Mouse (Mus musculus): ENCODE measurements at regions not wholly inside any gene's neighbourhood (a gene's known extent, or its start where the extent isn't known, plus 50 kb on each side); places are given as distances from the start of the nearest gene placed in this dataset.

DNA sequence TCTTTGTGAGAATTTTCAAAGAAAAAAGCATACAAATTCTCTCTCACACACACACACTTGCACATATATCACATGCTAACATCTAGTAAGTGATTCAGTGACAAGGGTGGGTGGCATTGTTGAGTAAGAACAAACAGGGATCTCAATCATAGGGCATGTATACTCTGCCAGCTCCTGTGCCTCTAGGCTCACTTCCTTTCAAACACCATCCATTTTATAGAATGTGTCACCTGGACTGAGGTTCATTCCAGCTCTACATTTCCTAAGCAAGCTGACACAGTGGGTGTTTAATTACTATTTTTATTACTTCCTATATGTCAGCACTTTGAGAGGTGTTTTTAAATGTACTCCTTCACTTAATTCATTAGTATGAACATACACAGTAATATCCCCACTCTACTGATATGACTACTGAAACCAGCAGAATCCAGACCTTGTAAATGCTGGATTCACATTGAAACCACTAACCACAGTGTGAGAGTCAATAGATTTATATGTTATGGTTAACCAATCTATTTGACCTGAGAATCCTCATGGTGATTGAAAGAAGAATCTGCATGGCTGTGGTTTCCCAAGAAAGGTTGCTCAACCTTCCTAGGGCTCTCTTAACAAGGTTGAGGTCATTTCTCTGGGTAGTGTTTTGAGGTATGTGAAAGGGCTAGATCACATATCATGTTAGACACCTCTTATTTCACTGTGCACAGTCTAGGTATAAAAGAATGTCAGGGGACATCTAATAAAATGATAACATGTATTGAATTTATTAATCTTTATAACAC lies 480.5 kb upstream of the Tnp1 start:
- no peak for TF ChIP-seq NELFE (IDR thresholded peaks at IDR 0.05; ENCODE audit: low read depth, low read length)
- TF ChIP-seq E2F4 (IDR thresholded peaks at IDR 0.05; ENCODE audit: borderline replicate concordance, low read depth, low read length), result no peak
- no peak for TF ChIP-seq MAZ (IDR thresholded peaks at IDR 0.05; ENCODE audit: low read depth, low read length)
- no peak for TF ChIP-seq RCOR1 (IDR thresholded peaks at IDR 0.05; ENCODE audit: low read depth, low read length)
- no peak for TF ChIP-seq GATA1 (IDR thresholded peaks at IDR 0.05; ENCODE audit: low read depth, low read length)
- no peak for TF ChIP-seq CHD2 (IDR thresholded peaks at IDR 0.05; ENCODE audit: low read length)
- no peak for TF ChIP-seq TAL1 (IDR thresholded peaks at IDR 0.05; ENCODE audit: low read length)
- TF ChIP-seq ETS1 (IDR thresholded peaks at IDR 0.05; ENCODE audit: low read depth, low read length), result no peak
- no peak for TF ChIP-seq HCFC1 (IDR thresholded peaks at IDR 0.05; ENCODE audit: low read depth, low read length)
- no peak for TF ChIP-seq ZNF384 (IDR thresholded peaks at IDR 0.05; ENCODE audit: low read depth, low read length)
- no peak for TF ChIP-seq TCF12 (IDR thresholded peaks at IDR 0.05; ENCODE audit: low read depth, low read length)
- TF ChIP-seq ZMIZ1 (IDR thresholded peaks at IDR 0.05; ENCODE audit: low read depth, low read length), result no peak
- TF ChIP-seq MYC (IDR thresholded peaks at IDR 0.05; ENCODE audit: low read depth, low read length), result no peak
- Histone ChIP-seq H3K9me3 (replicated peaks; ENCODE audit: insufficient read depth, low read length) (no peaks in the 10 kb centered on the region), H3K9ac (ENCODE audit: control insufficient read depth, low read depth, low read length, poor library complexity, severe bottlenecking) (no peak overlapping the region), H3K79me2 (ENCODE audit: control insufficient read depth, insufficient read depth, low read length, poor library complexity) (no peaks in the 10 kb centered on the region), H3K4me3 (ENCODE audit: control insufficient read depth in 1 of 2, insufficient read depth in 1 of 2, low read depth in 2 of 2, low read length in 2 of 2) (no peak overlapping the region), H3K27ac (ENCODE audit: control insufficient read depth, low read depth, low read length) (no peak overlapping the region), H3K4me1 (ENCODE audit: control insufficient read depth in 1 of 2, insufficient read depth in 2 of 2, low read length in 2 of 2) (no peaks in the 10 kb centered on the region), H3K36me3 (ENCODE audit: control insufficient read depth in 1 of 2, insufficient read depth in 2 of 2, low read length in 2 of 2) (no peaks in the 10 kb centered on the region), H3K27me3 (ENCODE audit: control insufficient read depth in 1 of 2, insufficient read depth in 2 of 2, low read length in 2 of 2) (no peaks in the 10 kb centered on the region)
- DNase-seq (ENCODE audit: low read depth, low spot score), result no peak

DNA sequence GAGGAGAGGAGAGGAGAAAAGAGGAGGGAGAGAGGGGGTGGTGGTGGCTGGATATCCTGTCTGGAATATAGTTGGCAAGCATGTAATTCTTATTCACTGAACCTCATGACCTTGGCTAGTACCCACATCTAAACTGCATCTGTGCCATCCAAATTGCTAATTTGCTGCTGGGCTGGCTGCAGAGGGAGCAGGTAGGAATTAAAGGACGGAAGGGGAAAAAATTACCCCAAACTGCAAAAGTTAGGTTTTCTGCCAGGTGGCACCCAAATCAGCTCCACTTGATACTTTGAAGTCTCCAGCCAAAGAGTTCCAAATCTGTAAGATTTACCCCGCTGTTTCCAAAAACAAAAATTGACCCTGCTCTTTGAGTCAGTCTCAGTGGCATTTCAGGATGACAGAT lies 466.2 kb upstream of the Tnp1 start:
- Histone ChIP-seq H3K9ac (ENCODE audit: control insufficient read depth, low read depth, low read length, poor library complexity, severe bottlenecking) (no peak overlapping the region), H3K36me3 (ENCODE audit: control insufficient read depth in 1 of 2, insufficient read depth in 2 of 2, low read length in 2 of 2) (no peaks in the 10 kb centered on the region), H3K4me1 (ENCODE audit: control insufficient read depth in 1 of 2, insufficient read depth in 2 of 2, low read length in 2 of 2) (no peaks in the 10 kb centered on the region), H3K27me3 (ENCODE audit: control insufficient read depth in 1 of 2, insufficient read depth in 2 of 2, low read length in 2 of 2) (no peaks in the 10 kb centered on the region), H3K79me2 (ENCODE audit: control insufficient read depth, insufficient read depth, low read length, poor library complexity) (no peaks in the 10 kb centered on the region), H3K27ac (ENCODE audit: control insufficient read depth, low read depth, low read length) (no peak overlapping the region), H3K9me3 (replicated peaks; ENCODE audit: insufficient read depth, low read length) (no peaks in the 10 kb centered on the region), H3K4me3 (ENCODE audit: control insufficient read depth in 1 of 2, insufficient read depth in 1 of 2, low read depth in 2 of 2, low read length in 2 of 2) (no peak overlapping the region)
- DNase-seq (ENCODE audit: low read depth, low spot score), result no peak
- TF ChIP-seq TAL1 (IDR thresholded peaks at IDR 0.05; ENCODE audit: low read length) (no peak), RCOR1 (IDR thresholded peaks at IDR 0.05; ENCODE audit: low read depth, low read length) (no peak), MAZ (IDR thresholded peaks at IDR 0.05; ENCODE audit: low read depth, low read length) (no peak), NELFE (IDR thresholded peaks at IDR 0.05; ENCODE audit: low read depth, low read length) (no peak), MAX (IDR thresholded peaks at IDR 0.05; ENCODE audit: low read length) (no peak), POLR2A (IDR thresholded peaks at IDR 0.05; ENCODE audit: control insufficient read depth in 1 of 2, insufficient read depth in 1 of 2, low read depth in 1 of 2, low read length in 2 of 2, poor library complexity in 1 of 2) (no peak), TCF12 (IDR thresholded peaks at IDR 0.05; ENCODE audit: low read depth, low read length) (no peak), MXI1 (IDR thresholded peaks at IDR 0.05; ENCODE audit: low read depth, low read length) (no peak), BHLHE40 (IDR thresholded peaks at IDR 0.05; ENCODE audit: borderline replicate concordance, low read depth, low read length) (no peak), MAFK (IDR thresholded peaks at IDR 0.05; ENCODE audit: borderline replicate concordance, low read depth, low read length) (no peak), CHD1 (IDR thresholded peaks at IDR 0.05; ENCODE audit: low read depth, low read length) (no peak), EP300 (IDR thresholded peaks at IDR 0.05; ENCODE audit: low read depth in 1 of 2, low read length in 2 of 2) (no peak), POLR2AphosphoS2 (IDR thresholded peaks at IDR 0.05; ENCODE audit: low read length) (no peak), SMC3 (IDR thresholded peaks at IDR 0.05; ENCODE audit: low read depth, low read length) (no peak), JUND (IDR thresholded peaks at IDR 0.05; ENCODE audit: low read depth, low read length) (no peak), MYB (IDR thresholded peaks at IDR 0.05; ENCODE audit: low read depth, low read length) (no peak), ELF1 (IDR thresholded peaks at IDR 0.05; ENCODE audit: low read depth, low read length) (no peak), ZNF384 (IDR thresholded peaks at IDR 0.05; ENCODE audit: low read depth, low read length) (no peak)
